Mouse (Mus musculus) olfactory bulb, adult 2 months (tissue): ENCODE results near the gene Zmynd15.

ENCODE experiments used
- CTCF ChIP-seq: fragments of 200-500 bp; IDR thresholded peaks from 2 replicates; pipeline ENCODE4 v1.5.1; 2012; ENCODE audit warnings: low read depth, mild to moderate bottlenecking, low read length, moderate library complexity; ENCODE audit not compliant: insufficient read depth
- POLR2A ChIP-seq: fragments of 200-500 bp; IDR thresholded peaks from 2 replicates; pipeline ENCODE4 v1.6.1; 2012; ENCODE audit warnings: mild to moderate bottlenecking, low read depth, low read length, moderate library complexity; ENCODE audit not compliant: insufficient read depth

DNA sequence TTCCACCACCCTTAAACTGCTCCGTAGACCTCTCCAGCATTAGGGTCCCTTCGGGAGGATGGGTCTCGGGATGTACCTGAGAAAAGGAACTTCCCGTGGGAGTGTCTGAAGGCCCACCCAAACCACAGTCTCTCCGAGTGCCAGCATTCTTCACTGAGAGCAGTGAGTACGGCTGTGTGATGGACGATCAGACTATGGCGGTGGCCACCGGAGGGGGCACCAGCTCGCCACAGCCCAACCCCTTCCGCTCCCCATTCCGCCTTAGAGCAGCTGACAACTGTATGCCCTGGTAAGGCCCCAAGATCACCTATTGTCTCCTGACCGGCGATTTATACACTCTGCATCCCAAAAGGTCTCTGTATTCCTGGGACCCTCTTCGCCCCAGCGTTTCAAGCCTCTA is 6.0 kb downstream of the Zmynd15 start:
- TF ChIP-seq POLR2A (no peak), CTCF (no peak)
